Mouse (Mus musculus) G1E (cell line): ENCODE results near the gene Zbtb44.

Experiments
- CTCF ChIP-seq: IDR thresholded peaks from 2 replicates; pipeline ENCODE4 v1.5.1; 2012; ENCODE audit warnings: low read depth, low read length, inconsistent platforms, mixed read lengths
- GATA1 ChIP-seq: IDR thresholded peaks from 2 replicates; pipeline ENCODE4 v1.6.1; 2012; ENCODE audit warnings: borderline replicate concordance, low read length, inconsistent platforms, mixed read lengths
- POLR2AphosphoS5 ChIP-seq: IDR thresholded peaks from 2 replicates; pipeline ENCODE4 v1.6.1; 2012; ENCODE audit warnings: low read depth, low read length, inconsistent platforms; ENCODE audit not compliant: insufficient replicate concordance

GRCm38 (mm10) chr9:31087466-31087865, 57.0 kb downstream of the Zbtb44 start:
- no peak for TF ChIP-seq CTCF
- no peak for TF ChIP-seq GATA1
- TF ChIP-seq POLR2AphosphoS5: no peak
